Mouse (Mus musculus) layer of hippocampus, postnatal 10 days (tissue): Measurements from ENCODE around the gene Zkscan17. TPM values are rescaled to one million over a fixed set of nuclear protein-coding genes. Genes with fewer than 3 reads are reported as not detected.

ENCODE experiments used
- DNase-seq, 2 experiments: peaks; one replicate each; pipeline ENCODE4 v3.0.0; 2021; ENCODE audit warnings: low spot score in 2 of 2
- total RNA-seq, 2 experiments: library from RNA; stranded (reverse); gene quantifications; 2 replicates each; pipeline ENCODE4 v1.2.3; 2021

Zkscan17 gene
- total RNA-seq, 2 experiments from 2014 or later, result 13.1 to 15.1 TPM

DNA sequence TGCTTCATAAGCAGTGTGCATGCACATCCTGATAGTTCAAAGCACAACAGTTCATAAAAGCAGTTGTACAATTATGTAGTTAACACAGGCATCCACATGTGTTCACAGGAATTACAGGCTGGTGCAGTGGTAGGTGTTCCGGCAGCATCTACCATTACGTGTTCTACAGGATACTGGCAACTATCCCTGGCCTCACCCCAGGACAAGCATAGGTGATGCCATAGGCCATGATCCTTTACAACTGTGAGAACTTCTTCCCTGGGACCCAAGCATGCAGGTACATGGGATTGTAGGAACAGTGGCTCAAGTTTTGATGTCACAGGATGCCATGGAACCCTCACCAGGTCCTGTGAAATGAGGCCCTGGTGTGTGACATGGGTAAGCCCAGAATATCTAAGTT is 66.1 kb downstream of the Zkscan17 start:
- DNase-seq, result no peak

GRCm38 (mm10) chr11:59458973-59459372 is 67.6 kb downstream of the Zkscan17 start:
- DNase-seq, result no peak

DNA sequence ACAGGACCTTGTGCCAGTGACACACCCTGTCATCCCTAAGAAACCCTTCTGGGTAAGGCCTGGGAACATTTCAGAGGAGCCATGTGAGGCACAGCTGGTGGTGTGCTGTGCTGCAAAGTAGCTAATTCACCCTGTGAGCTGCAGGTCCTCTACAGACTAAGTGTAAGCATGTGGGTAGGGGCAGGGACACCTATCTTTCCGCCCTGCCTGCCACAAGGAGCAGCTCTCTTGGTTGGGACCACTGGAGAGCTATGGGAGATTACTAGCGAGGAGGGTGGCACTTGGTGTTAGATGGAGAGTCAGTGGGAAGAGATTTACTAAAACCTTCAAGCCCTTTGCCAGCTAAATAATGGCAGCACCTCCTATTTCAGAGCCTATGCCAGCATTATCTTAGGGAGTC is 69.7 kb downstream of the Zkscan17 start:
- no peak for DNase-seq

DNA sequence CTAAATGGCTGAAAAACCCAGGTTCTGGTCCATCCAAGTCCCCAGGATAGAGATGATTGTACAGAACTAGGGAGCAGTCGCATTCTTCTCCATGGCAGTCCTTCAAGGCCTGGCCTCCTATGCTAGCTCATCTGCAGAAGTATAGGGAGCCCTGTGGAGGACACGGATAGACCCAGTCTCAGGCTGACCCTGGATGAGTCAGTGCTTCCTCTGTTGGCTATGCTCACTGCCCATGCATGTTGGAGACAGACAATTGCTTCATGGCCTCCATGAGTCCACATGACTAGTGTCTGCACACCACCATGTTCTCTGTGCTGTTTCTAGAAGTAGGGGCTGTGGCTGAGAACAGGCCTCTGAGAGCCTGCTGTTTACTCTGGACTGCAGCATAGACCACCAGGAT is 70.2 kb downstream of the Zkscan17 start:
- DNase-seq, result no peak

DNA sequence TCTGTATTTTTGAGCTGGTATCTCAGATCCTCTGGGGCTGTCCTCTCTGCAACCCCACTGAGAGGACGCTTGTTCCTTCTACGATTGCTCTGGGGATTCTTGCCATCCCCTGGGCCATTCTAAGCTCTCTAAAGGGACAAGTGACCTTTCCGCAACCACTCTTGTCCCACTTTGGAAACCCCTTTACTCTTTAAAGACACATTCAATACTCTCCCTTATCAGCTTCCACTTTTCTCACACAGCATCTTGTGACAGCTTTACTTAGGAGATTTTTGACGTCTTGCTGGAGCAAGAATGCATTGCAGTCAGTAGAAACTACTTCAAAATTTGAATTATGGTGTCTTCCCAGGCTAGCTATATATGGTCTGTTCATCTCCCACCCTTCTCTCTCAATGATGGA is 75.5 kb downstream of the Zkscan17 start, which contains the start of gene Snap47:
Gene Snap47, minus strand, starts transcription at position 101 of the 400 bp plus-strand sequence.
- no peak for DNase-seq

DNA sequence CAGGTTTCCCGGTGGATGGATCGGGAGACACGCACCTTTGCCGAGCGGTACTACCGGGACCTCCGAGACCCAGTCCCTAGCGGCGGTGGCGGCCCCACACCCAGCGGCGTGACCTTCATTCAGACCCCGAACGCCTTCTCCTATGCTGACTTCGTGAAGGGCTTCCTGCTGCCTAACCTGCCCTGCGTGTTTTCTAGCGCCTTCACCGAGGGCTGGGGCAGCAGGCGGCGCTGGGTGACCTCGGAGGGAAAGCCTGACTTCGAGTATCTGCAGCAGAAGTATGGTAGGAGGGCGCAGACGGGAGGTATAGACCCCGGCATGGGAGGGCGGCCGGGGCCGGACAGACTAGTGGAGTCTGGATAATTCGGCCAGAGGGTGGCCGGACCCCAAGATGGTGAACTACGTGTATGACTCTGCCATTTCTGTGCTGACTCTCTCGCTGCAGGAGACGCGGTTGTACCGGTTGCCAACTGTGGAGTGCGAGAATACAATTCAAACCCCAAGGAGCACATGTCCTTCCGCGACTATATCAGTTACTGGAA is 76.2 kb downstream of the Zkscan17 start:
- peak in 1 of 2 experiments; percentile 30 for DNase-seq

GRCm38 (mm10) chr11:59449741-59450229 is 76.8 kb downstream of the Zkscan17 start, which contains the start of gene Jmjd4:
Gene Jmjd4, plus strand, starts transcription at chr11:59450045.
- DNase-seq, result peak; percentile 91 to 95

GRCm38 (mm10) chr11:59443102-59443501 is 83.4 kb downstream of the Zkscan17 start:
- DNase-seq, result peak in 1 of 2 experiments; percentile 12

GRCm38 (mm10) chr11:59437954-59438353 is 88.6 kb downstream of the Zkscan17 start:
- DNase-seq, result no peak

Other genes with a start within 250 kb of the Zkscan17 start
- not detected for gene Wnt3a, start 236.0 kb downstream of the Zkscan17 start, total RNA-seq
- 1 to 10 TPM; 2.7 to 2.9 TPM for gene Wnt9a, start 219.8 kb downstream of the Zkscan17 start, total RNA-seq
- not detected for gene Prss38, start 151.1 kb downstream of the Zkscan17 start, total RNA-seq
- gene Jmjd4, start 76.7 kb downstream of the Zkscan17 start, total RNA-seq, result 10 to 100 TPM; 30.3 to 30.6 TPM
- gene Snap47, start 75.6 kb downstream of the Zkscan17 start, total RNA-seq, result 100 to 1,000 TPM; 307 to 329 TPM
- gene Zfp867, start 54.3 kb downstream of the Zkscan17 start, total RNA-seq, result 1 to 10 TPM; 4.2 to 5.0 TPM
- gene Nlrp3, start 14.8 kb upstream of the Zkscan17 start, total RNA-seq, result 1 to 10 TPM; 1.0 TPM
- gene Olfr222, start 49.5 kb upstream of the Zkscan17 start, total RNA-seq, result not detected
- gene Olfr223, start 66.5 kb upstream of the Zkscan17 start, total RNA-seq, result not detected
- gene Mprip, start 134.6 kb upstream of the Zkscan17 start, total RNA-seq, result 100 to 1,000 TPM; 240 to 256 TPM